Mouse (Mus musculus) gastrocnemius, adult 8-10 months (tissue): ENCODE data around the gene Ehd4. TPM values are rescaled to one million over a fixed set of nuclear protein-coding genes. Genes with fewer than 3 reads are reported as not detected.

Experiments
- total RNA-seq, 4 experiments: library from RNA; stranded (reverse); gene quantifications; 2 replicates each; pipeline ENCODE4 v1.2.4; 2022

Ehd4 gene
- total RNA-seq, 4 experiments from 2014 or later = 19.2 to 29.3 (median 25.5) TPM

Other genes starting within 250 kb of the Ehd4 start
- gene Mapkbp1, start 181.9 kb downstream of the Ehd4 start, total RNA-seq = 1 to 10 TPM; 6.0 to 8.4 (median 6.5) TPM
- gene Jmjd7, start 127.1 kb downstream of the Ehd4 start, total RNA-seq = 1 to 10 TPM; 1.8 to 3.0 (median 2.4) TPM
- 1 to 10 TPM in 1 of 4 experiments, under 1 TPM in 2, not detected in 1; 0.22 to 1.1 (median 0.74) TPM for gene Gm28042, start 127.1 kb downstream of the Ehd4 start, total RNA-seq
- gene Pla2g4b, start 121.2 kb downstream of the Ehd4 start, total RNA-seq = 1 to 10 TPM in 3 of 4 experiments, under 1 TPM in 1; 0.11 to 1.6 (median 1.1) TPM
- 10 to 100 TPM; 24.1 to 25.4 (median 25.0) TPM for gene Pla2g4e, start 90.7 kb upstream of the Ehd4 start, total RNA-seq
- gene Pla2g4d, start 134.6 kb upstream of the Ehd4 start, total RNA-seq = not detected
- gene Pla2g4f, start 159.6 kb upstream of the Ehd4 start, total RNA-seq = not detected
- 10 to 100 TPM; 19.9 to 26.3 (median 22.9) TPM for gene Vps39, start 198.5 kb upstream of the Ehd4 start, total RNA-seq
- 10 to 100 TPM; 36.3 to 42.9 (median 37.6) TPM for gene Ganc, start 249.3 kb upstream of the Ehd4 start, total RNA-seq
- 10 to 100 TPM; 36.6 to 47.1 (median 43.3) TPM for gene Tmem87a, start 249.5 kb upstream of the Ehd4 start, total RNA-seq